Mouse (Mus musculus): ENCODE data around the gene Cd99l2. TPM values are rescaled to one million over a fixed set of nuclear protein-coding genes. Genes with fewer than 3 reads are reported as not detected.

The Cd99l2 gene
- polyA plus RNA-seq, 1 experiment from 2014 or later = 64.1 TPM

DNA sequence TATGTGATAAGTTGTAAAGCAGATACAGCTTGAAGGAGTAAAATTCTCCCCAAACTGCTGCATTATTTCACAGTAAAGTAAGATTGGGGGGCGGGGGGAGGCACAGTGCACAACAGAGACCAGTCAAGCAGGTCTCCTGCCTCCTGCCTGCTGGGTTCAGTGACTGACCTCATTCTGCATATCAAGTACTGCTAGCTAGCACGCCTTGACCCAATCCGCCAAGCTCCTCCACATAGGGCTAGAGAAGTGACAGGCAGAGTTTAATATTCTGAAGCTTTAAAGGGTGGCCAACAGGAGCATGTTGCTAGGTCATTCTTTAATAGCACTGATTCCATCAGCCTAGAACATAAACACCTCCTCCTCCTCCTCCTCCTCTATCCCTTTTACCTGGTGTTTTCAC lies 79.9 kb downstream of the Cd99l2 start:
- Histone ChIP-seq H3K9me3 (no peaks in the 10 kb centered on the region), H3K36me3 (peaks cover 10% of the 10 kb centered on the region), H3K4me2 (no peak overlapping the region), H3K27ac (no peak overlapping the region), H3K27me3 (no peaks in the 10 kb centered on the region), H3K4me1 (replicated peaks) (no peaks in the 10 kb centered on the region), H3K4me3 (no peak overlapping the region), H3K9ac (no peak overlapping the region)
- WGBS = 71% methylated on average over 3 of the region's 3 CpGs
- ATAC-seq (ENCODE audit: low FRiP score) = no peak

- no peak overlapping the region for H3K9ac ChIP-seq
- WGBS = 82% methylated on average over 1 of the region's 1 CpGs
Measured at GRCm38 (mm10) chrX:71408386-71408785, 84.3 kb downstream of the Cd99l2 start.

DNA sequence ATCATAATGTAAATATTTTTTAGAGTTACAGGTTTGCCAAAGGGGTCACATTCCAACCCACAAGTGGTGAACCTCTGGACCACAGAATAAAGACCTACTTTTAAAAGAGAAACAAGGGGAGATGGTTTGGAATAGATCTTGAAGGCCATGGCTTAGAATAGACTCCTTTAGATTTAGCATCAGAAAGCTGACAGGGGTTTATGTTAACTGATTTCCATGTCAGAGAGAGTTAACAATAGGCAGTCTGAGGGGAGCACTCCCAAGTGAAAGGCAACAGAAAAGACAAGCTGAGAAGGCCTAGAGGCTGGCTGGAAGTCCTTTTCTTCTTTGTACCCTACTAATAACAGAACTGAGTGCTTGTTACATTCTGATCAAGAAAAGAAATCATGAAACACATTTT lies 86.4 kb downstream of the Cd99l2 start:
- no peak overlapping the region for H3K4me3 ChIP-seq
- H3K9me3 ChIP-seq = no peaks in the 10 kb centered on the region
- ATAC-seq (ENCODE audit: low FRiP score) = no peak
- H3K4me1 ChIP-seq (replicated peaks) = no peaks in the 10 kb centered on the region
- no peak overlapping the region for H3K9ac ChIP-seq
- H3K36me3 ChIP-seq = peaks cover 8% of the 10 kb centered on the region; the same call in 1 of the 2 replicates
- H3K27ac ChIP-seq = no peak overlapping the region
- no peak overlapping the region for H3K4me2 ChIP-seq
- H3K27me3 ChIP-seq = no peaks in the 10 kb centered on the region

More at GRCm38 (mm10) chrX:71408386-71408785, 84.3 kb downstream of the Cd99l2 start:
- H3K9me3 ChIP-seq = no peaks in the 10 kb centered on the region
- H3K4me1 ChIP-seq (replicated peaks) = no peaks in the 10 kb centered on the region
- H3K4me3 ChIP-seq = no peak overlapping the region
- H3K27ac ChIP-seq = no peak overlapping the region
- no peaks in the 10 kb centered on the region for H3K27me3 ChIP-seq
- no peaks in the 10 kb centered on the region for H3K36me3 ChIP-seq
- H3K4me2 ChIP-seq = no peak overlapping the region
- no peak for ATAC-seq (ENCODE audit: low FRiP score)

DNA sequence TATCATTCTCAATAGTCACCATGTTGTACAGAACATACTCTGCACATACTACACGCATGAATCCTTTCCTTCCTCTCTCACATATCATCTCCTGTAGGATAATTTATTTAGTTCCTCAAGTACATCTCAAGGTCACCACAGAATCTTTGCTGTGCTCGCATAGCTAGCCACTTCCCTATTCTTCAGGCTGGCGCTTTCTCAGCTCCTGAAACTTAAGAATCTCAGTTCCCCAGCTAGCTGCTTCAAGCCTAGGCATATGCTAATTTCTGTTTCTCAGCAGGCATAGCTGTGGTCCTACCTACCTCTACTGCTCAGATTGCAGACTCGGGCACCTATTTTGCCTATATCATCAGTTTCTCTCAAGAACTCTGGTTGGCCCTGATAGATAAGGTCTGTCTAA lies 96.3 kb downstream of the Cd99l2 start:
- H3K36me3 ChIP-seq = peaks cover 4% of the 10 kb centered on the region

GRCm38 (mm10) chrX:71381571-71381970 lies 111.1 kb downstream of the Cd99l2 start:
- Histone ChIP-seq H3K4me3 (no peak overlapping the region), H3K27ac (no peak overlapping the region), H3K4me2 (no peak overlapping the region), H3K36me3 (peaks cover 6% of the 10 kb centered on the region), H3K27me3 (no peaks in the 10 kb centered on the region), H3K9ac (no peak overlapping the region), H3K4me1 (replicated peaks) (no peaks in the 10 kb centered on the region), H3K9me3 (no peaks in the 10 kb centered on the region)
- ATAC-seq (ENCODE audit: low FRiP score) = no peak
- WGBS = 43% methylated on average over 5 of the region's 5 CpGs

More for the DNA sequence above, 96.3 kb downstream of the Cd99l2 start:
- Histone ChIP-seq H3K27me3 (no peaks in the 10 kb centered on the region), H3K9me3 (no peaks in the 10 kb centered on the region), H3K27ac (no peak overlapping the region), H3K4me2 (no peak overlapping the region), H3K9ac (no peak overlapping the region), H3K4me1 (replicated peaks) (no peaks in the 10 kb centered on the region), H3K4me3 (no peak overlapping the region)
- WGBS = 79% methylated on average over 4 of the region's 4 CpGs
- ATAC-seq (ENCODE audit: low FRiP score) = no peak

DNA sequence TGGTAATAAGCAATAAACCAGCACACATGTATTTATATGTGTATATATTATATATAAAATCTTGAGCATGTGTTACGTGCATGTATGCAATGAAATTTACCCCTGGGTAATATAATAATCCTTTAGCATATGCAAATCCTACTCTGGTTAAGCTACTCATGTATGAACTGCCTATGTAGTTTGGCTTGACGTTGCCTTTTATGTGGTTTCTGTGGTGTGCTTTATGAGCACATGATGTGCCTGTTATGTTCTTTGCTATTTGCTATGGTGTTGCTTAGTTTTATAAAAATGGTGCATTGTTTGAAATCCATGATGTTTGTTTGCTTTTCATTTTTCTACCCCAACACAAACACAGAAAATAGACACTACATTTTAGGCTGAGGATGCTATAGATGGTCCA lies 114.2 kb downstream of the Cd99l2 start:
- no peak overlapping the region for H3K9ac ChIP-seq
- ATAC-seq (ENCODE audit: low FRiP score) = no peak
- no peaks in the 10 kb centered on the region for H3K9me3 ChIP-seq
- H3K4me1 ChIP-seq (replicated peaks) = no peaks in the 10 kb centered on the region
- H3K4me3 ChIP-seq = no peak overlapping the region
- 97% methylated on average over 2 of the region's 2 CpGs for WGBS
- peaks cover 6% of the 10 kb centered on the region; the same call in 1 of the 2 replicates for H3K36me3 ChIP-seq
- no peaks in the 10 kb centered on the region for H3K27me3 ChIP-seq
- no peak overlapping the region for H3K27ac ChIP-seq
- H3K4me2 ChIP-seq = no peak overlapping the region

DNA sequence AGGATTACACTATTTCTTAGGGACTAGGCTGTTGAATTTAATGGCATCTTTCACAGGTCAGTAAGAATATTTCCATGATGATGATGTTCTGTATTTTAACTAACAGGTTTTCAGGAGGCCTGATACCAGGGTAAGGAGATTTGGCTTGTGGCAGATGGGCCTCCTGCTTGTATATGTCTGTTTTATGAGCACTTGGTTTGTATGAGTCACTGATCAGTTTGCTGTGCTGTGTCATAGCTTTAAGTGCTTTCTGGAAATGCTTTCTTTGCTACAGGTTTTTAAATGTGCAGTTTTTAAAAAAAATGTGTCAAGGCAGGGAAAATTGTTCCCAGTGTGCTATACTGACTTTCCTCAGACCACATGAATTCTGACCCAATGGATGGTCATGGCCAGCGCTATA lies 115.9 kb downstream of the Cd99l2 start:
- H3K27ac ChIP-seq = no peak overlapping the region
- H3K9me3 ChIP-seq = no peaks in the 10 kb centered on the region
- no peak for ATAC-seq (ENCODE audit: low FRiP score)
- H3K27me3 ChIP-seq = no peaks in the 10 kb centered on the region
- WGBS = 87% methylated on average over 1 of the region's 1 CpGs
- H3K9ac ChIP-seq = no peak overlapping the region
- no peaks in the 10 kb centered on the region for H3K4me1 ChIP-seq (replicated peaks)
- H3K4me2 ChIP-seq = no peak overlapping the region
- no peak overlapping the region for H3K4me3 ChIP-seq
- H3K36me3 ChIP-seq = peaks cover 3% of the 10 kb centered on the region; the same call in 1 of the 2 replicates

Small RNA genes within 50 kb of the gene (microRNA-seq; reads per million reads assigned to microRNA genes)
- gene Gm23945 = not detected

Other genes with a start within 250 kb of the Cd99l2 start
- 17.4 and 18.1 TPM in 2 replicates for gene Mtmr1, start 128.1 kb downstream of the Cd99l2 start, polyA plus RNA-seq (2015; fragmentation: Nextera tagmentation; extraction: Ambion mirVana)
- gene Hmgb3, start 63.1 kb upstream of the Cd99l2 start, polyA plus RNA-seq (2015; fragmentation: Nextera tagmentation; extraction: Ambion mirVana) = 588 and 609 TPM in 2 replicates
- gene Gpr50, start 170.8 kb upstream of the Cd99l2 start, polyA plus RNA-seq (2015; fragmentation: Nextera tagmentation; extraction: Ambion mirVana) = 1.7 and 2.6 TPM in 2 replicates

Measured in hindbrain, embryonic 13.5 days (tissue).